Mouse (Mus musculus): ENCODE data around the gene Trim7. TPM values are rescaled to one million over a fixed set of nuclear protein-coding genes. Genes with fewer than 3 reads are reported as not detected.

Gene Trim7
- polyA plus RNA-seq, 1 experiment from 2014 or later: 1.00 TPM

DNA sequence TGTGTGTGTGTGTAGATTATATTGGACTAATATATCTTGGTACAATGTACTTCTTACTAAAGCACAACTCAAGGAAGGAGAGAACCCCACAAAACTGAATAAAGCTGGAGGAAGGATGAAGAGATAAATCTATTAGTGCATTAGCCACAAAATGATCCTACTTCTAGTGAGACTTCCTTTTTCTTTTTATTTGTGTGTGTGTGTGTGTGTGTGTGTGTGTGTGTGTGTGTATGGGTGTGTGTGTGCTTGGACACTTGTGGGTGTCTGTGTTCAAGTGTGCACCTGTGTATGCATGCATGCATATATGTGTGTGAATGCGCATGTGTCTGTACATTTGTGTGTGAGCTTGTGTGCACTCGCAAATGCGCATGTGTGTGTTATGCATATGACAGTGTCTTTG, 32.8 kb upstream of the Trim7 start:
- Histone ChIP-seq H3K4me2 (no peak overlapping the region), H3K36me3 (replicated peaks) (no peaks in the 10 kb centered on the region), H3K27ac (no peak overlapping the region), H3K4me1 (peaks cover 7% of the 10 kb centered on the region; the same call in 1 of the 2 replicates), H3K9ac (no peak overlapping the region), H3K9me3 (no peaks in the 10 kb centered on the region), H3K27me3 (peaks cover 3% of the 10 kb centered on the region; the same call in 1 of the 2 replicates), H3K4me3 (replicated peaks) (no peak overlapping the region)
- no peak for ATAC-seq (ENCODE audit: low FRiP score)
- 95% methylated on average over 3 of the region's 3 CpGs for WGBS

- H3K4me3 ChIP-seq (replicated peaks): no peak overlapping the region
- H3K9me3 ChIP-seq: no peaks in the 10 kb centered on the region
- peaks cover 3% of the 10 kb centered on the region; the same call in 1 of the 2 replicates for H3K27me3 ChIP-seq
- H3K9ac ChIP-seq: no peak overlapping the region
- peaks cover 13% of the 10 kb centered on the region for H3K4me1 ChIP-seq
- WGBS: 91% methylated on average over 7 of the region's 7 CpGs
- no peak for ATAC-seq (ENCODE audit: low FRiP score)
- H3K36me3 ChIP-seq (replicated peaks): no peaks in the 10 kb centered on the region
- no peak overlapping the region for H3K27ac ChIP-seq
- no peak overlapping the region for H3K4me2 ChIP-seq
These were observed 30.7 kb upstream of the Trim7 start for GRCm38 (mm10) chr11:48795221-48795620.

DNA sequence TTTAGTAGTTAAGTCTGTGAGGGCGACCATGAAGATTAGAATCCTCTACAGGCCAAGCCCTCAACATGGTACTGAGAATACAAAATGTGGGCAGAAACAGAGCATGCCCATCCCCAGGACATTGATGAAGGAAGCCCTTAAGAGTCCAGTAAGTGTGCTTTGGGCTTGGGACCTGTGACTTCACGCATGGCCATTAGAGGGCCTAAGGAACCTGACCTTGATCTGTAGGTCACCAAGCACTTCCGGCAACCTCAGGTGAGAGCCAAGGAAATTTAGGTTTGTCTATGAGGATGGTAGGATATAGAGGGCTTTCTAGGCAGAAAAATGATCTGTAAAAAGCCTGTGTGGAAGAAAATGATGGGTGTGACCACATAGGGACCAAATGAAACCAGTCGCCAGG, 29.6 kb upstream of the Trim7 start:
- Histone ChIP-seq H3K4me1 (peaks cover 17% of the 10 kb centered on the region), H3K4me2 (no peak overlapping the region), H3K36me3 (replicated peaks) (peaks cover under 1% of the 10 kb centered on the region), H3K4me3 (replicated peaks) (no peak overlapping the region), H3K9ac (no peak overlapping the region), H3K27ac (no peak overlapping the region), H3K9me3 (no peaks in the 10 kb centered on the region), H3K27me3 (no peaks in the 10 kb centered on the region)
- no peak for ATAC-seq (ENCODE audit: low FRiP score)
- 78% methylated on average over 4 of the region's 4 CpGs for WGBS

DNA sequence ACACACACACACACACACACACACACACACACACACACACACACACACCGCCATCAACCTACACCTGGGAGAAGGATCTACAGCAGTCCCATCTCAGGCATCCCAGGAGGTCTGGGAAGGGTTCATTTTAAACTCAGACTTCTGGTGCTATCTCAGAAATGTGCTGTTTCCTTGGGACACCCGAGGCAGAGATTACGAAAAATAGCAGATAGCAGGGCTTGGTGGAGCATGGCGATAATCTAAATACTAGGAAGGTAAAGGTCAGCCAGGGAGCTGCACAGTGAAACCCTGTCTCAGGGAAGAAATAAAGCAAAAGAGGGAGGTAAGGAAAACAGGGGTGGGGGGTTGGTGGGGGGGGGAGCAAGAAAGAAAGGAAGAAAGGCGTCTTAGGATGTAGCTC, 28.7 kb upstream of the Trim7 start:
- no peak overlapping the region for H3K4me3 ChIP-seq (replicated peaks)
- peaks cover 27% of the 10 kb centered on the region for H3K4me1 ChIP-seq
- ATAC-seq (ENCODE audit: low FRiP score): no peak
- no peak overlapping the region for H3K4me2 ChIP-seq
- peaks cover 11% of the 10 kb centered on the region for H3K36me3 ChIP-seq (replicated peaks)
- 89% methylated on average over 5 of the region's 5 CpGs for WGBS
- no peak overlapping the region for H3K27ac ChIP-seq
- peak overlapping the region; percentile 7; the same call in 1 of the 2 replicates for H3K9ac ChIP-seq
- H3K27me3 ChIP-seq: no peaks in the 10 kb centered on the region
- no peaks in the 10 kb centered on the region for H3K9me3 ChIP-seq

GRCm38 (mm10) chr11:48798308-48798707, 27.6 kb upstream of the Trim7 start:
- Histone ChIP-seq H3K27me3 (no peaks in the 10 kb centered on the region), H3K9ac (peak overlapping the region; percentile 36; the same call in 1 of the 2 replicates), H3K4me1 (peaks cover 31% of the 10 kb centered on the region), H3K36me3 (replicated peaks) (peaks cover 21% of the 10 kb centered on the region), H3K27ac (no peak overlapping the region), H3K9me3 (no peaks in the 10 kb centered on the region), H3K4me3 (replicated peaks) (no peak overlapping the region), H3K4me2 (0 out of 2 replicates have a peak overlapping the region, but pooled peaks have one; percentile 2)
- 78% methylated on average over 7 of the region's 7 CpGs for WGBS
- ATAC-seq (ENCODE audit: low FRiP score): no peak

DNA sequence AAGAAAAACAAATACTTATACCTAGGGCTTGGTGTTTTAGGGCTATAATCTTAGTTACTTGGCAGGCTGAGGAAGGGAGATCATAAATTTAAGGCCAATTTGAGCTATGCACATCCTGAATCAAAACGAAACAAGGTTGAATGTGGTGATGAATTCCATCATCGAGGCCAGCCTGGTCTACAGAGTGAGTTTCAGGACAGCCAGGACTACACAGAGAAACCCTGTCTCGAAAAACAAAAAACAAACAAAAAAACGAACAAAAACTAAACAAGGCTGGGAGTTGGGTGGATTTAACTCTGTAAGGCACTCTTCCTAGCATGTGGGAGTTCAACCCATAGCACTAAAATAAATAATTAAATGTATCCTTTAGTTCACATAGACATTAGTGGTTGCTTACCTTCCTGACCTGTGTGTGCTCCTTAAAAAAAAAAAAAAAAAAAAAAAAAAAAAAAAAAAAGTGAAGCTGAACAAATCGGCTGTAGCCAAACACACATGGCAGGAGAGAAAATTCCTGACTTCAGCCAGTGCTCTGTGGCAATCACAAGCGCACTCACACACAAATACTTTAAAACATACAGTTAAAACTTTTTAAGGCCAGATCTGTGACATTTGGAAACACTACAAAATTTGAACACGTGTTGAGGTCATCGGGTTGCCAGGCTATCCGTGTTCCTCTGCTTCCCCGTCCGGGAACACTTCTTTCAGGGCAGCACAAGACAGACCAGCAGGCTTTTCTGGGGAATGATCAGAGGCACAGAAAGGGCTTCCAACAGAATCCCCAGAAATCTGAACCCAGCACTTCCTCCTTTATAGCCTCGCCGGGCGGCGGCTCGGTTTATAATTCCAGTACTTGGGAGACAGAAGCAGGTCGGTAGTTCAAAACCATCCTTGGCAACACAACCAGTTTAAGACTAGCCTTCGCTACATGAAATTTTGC, 26.7 kb upstream of the Trim7 start:
- Histone ChIP-seq H3K4me2 (peak overlapping the region; percentile 92), H3K27ac (peak overlapping the region; percentile 93), H3K36me3 (replicated peaks) (peaks cover 31% of the 10 kb centered on the region), H3K4me3 (replicated peaks) (peak overlapping the region; percentile 78), H3K4me1 (peaks cover 31% of the 10 kb centered on the region), H3K9me3 (no peaks in the 10 kb centered on the region), H3K9ac (peak overlapping the region; percentile 89), H3K27me3 (no peaks in the 10 kb centered on the region)
- no peak; the same call in 1 of the 2 replicates for ATAC-seq (ENCODE audit: low FRiP score)
- 11% methylated on average over 18 of the region's 18 CpGs for WGBS

GRCm38 (mm10) chr11:48799921-48800701, 25.8 kb upstream of the Trim7 start, which contains the start of gene Rack1:
Gene Rack1, plus strand, starts transcription at chr11:48800332.
- WGBS: under 1% methylated on average over 47 of the region's 47 CpGs
- peaks cover 39% of the 10 kb centered on the region for H3K36me3 ChIP-seq (replicated peaks)
- ATAC-seq (ENCODE audit: low FRiP score): peak; percentile 93

GRCm38 (mm10) chr11:48801831-48802772, 23.8 kb upstream of the Trim7 start:
- H3K9me3 ChIP-seq: no peaks in the 10 kb centered on the region
- peaks cover 59% of the 10 kb centered on the region for H3K36me3 ChIP-seq (replicated peaks)
- peak overlapping the region; percentile 92 for H3K4me2 ChIP-seq
- no peak for ATAC-seq (ENCODE audit: low FRiP score)
- no peak overlapping the region for H3K27ac ChIP-seq
- H3K9ac ChIP-seq: peak overlapping the region; percentile 89
- 79% methylated on average over 17 of the region's 17 CpGs for WGBS
- H3K27me3 ChIP-seq: no peaks in the 10 kb centered on the region
- peak overlapping the region; percentile 78 for H3K4me3 ChIP-seq (replicated peaks)
- peaks cover 31% of the 10 kb centered on the region for H3K4me1 ChIP-seq

More at GRCm38 (mm10) chr11:48799921-48800701, 25.8 kb upstream of the Trim7 start, which contains the start of gene Rack1:
- Histone ChIP-seq H3K9me3 (no peaks in the 10 kb centered on the region), H3K27ac (peak within 1 kb of the TSS; percentile 93), H3K4me1 (peaks cover 31% of the 10 kb centered on the region), H3K4me2 (peak within 1 kb of the TSS; percentile 92), H3K27me3 (no peaks in the 10 kb centered on the region), H3K4me3 (replicated peaks) (peak within 1 kb of the TSS; percentile 78), H3K9ac (peak within 1 kb of the TSS; percentile 89)

GRCm38 (mm10) chr11:48803988-48804387, 22.0 kb upstream of the Trim7 start:
- Histone ChIP-seq H3K4me3 (replicated peaks) (no peak overlapping the region), H3K27me3 (no peaks in the 10 kb centered on the region), H3K9me3 (no peaks in the 10 kb centered on the region), H3K9ac (no peak overlapping the region), H3K27ac (no peak overlapping the region), H3K4me1 (peaks cover 19% of the 10 kb centered on the region), H3K36me3 (replicated peaks) (peaks cover 78% of the 10 kb centered on the region), H3K4me2 (no peak overlapping the region)
- ATAC-seq (ENCODE audit: low FRiP score): no peak
- 92% methylated on average over 2 of the region's 2 CpGs for WGBS

DNA sequence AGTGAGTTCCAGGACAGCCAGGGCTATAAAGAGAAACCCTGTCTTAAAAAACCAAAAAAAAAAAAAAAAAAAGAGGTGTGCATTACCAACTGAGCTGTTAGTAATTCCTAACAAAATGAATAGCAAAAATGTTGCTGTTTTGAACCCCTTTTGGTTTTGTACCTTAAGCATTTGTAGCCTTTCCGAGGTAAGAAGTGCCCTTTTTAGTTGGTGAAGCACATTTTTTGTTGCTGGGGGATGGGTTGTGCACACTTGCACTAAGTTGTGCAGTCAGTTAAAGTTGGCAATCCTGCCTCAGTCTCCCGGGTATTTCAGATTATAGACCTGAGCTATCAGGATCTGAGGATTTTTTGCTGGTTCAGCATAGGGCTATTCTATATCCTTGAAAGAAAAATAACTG, 21.0 kb upstream of the Trim7 start:
- Histone ChIP-seq H3K36me3 (replicated peaks) (peaks cover 87% of the 10 kb centered on the region), H3K27me3 (no peaks in the 10 kb centered on the region), H3K4me1 (peaks cover 18% of the 10 kb centered on the region), H3K4me2 (no peak overlapping the region), H3K9ac (no peak overlapping the region), H3K9me3 (no peaks in the 10 kb centered on the region), H3K4me3 (replicated peaks) (no peak overlapping the region), H3K27ac (no peak overlapping the region)
- no peak for ATAC-seq (ENCODE audit: low FRiP score)
- 81% methylated on average over 2 of the region's 2 CpGs for WGBS

GRCm38 (mm10) chr11:48806856-48807562, 18.9 kb upstream of the Trim7 start:
- Histone ChIP-seq H3K9ac (no peak overlapping the region), H3K36me3 (replicated peaks) (peaks cover 99% of the 10 kb centered on the region)
- WGBS: 58% methylated on average over 21 of the region's 21 CpGs

More at GRCm38 (mm10) chr11:48806856-48807562, 18.9 kb upstream of the Trim7 start:
- no peaks in the 10 kb centered on the region for H3K9me3 ChIP-seq
- peak; percentile 51 for ATAC-seq (ENCODE audit: low FRiP score)
- no peaks in the 10 kb centered on the region for H3K27me3 ChIP-seq
- H3K4me1 ChIP-seq: peaks cover 7% of the 10 kb centered on the region
- no peak overlapping the region for H3K4me3 ChIP-seq (replicated peaks)
- H3K4me2 ChIP-seq: no peak overlapping the region
- no peak overlapping the region for H3K27ac ChIP-seq

All from forebrain, embryonic 12.5 days (tissue).